In the genomic region with DNA sequence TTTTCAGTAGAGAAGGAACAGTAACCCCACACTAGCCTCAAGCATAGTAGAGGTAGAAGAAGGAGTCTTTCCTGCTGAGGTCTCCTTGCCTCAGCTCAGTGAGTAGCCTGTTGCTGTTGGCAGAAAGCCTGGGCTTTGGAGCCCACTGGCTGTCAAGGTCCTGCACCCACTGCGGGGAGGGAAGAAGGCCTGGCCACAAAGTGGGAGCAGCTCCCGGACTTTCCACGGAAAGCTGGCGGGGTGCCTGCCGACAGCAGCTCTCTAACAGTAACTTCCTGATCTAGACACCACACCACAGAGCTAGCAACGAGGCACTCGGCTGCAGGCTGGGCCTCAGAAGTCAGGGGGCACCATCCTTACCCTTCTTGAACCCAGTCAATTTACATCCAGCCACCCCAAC, we compare ENCODE assay signal across 13 mouse cellular contexts. TPM values are rescaled to one million over a fixed set of nuclear protein-coding genes. Genes with fewer than 3 reads are reported as not detected.
DNase-seq lines count a peak whose midpoint lies in the region; ATAC-seq and TF ChIP-seq lines count a peak whose summit lies in the region.
"Had no signal": no experiment of that assay in that cellular context is flagged by ENCODE, and none has a peak within 500 bp of the region (broad histone marks: within the 10 kb centered on the region; RNA-seq: fewer than 3 reads in every experiment).

No protein-coding gene starts in this region.

- no peak overlapping the region for H3K4me3 ChIP-seq in heart, embryonic 11.5 days (ENCODE audit: low read depth, low read length)
- no peak overlapping the region for H3K4me3 ChIP-seq in kidney, adult 2 months (ENCODE audit: insufficient read depth, low read depth, low read length)
- H3K4me3 ChIP-seq in forebrain, embryonic 15.5 days: no peak overlapping the region
- H3K4me3 ChIP-seq: myocyte had no signal

- no peaks in the 10 kb centered on the region for H3K27me3 ChIP-seq in heart, embryonic 11.5 days (ENCODE audit: control insufficient read depth, insufficient read depth, low read length)
- H3K27me3 ChIP-seq in kidney, adult 2 months (replicated peaks; ENCODE audit: control insufficient read depth, insufficient read depth, low read length): no peaks in the 10 kb centered on the region
- H3K27me3 ChIP-seq in forebrain, embryonic 15.5 days: no peaks in the 10 kb centered on the region

- ATAC-seq in heart, embryonic 11.5 days (replicated peaks; ENCODE audit: insufficient number of reproducible peaks, low FRiP score, low TSS enrichment): no peak
- no peak for ATAC-seq in forebrain, embryonic 15.5 days (replicated peaks)
- ATAC-seq: hindbrain, postnatal 0 days; liver, postnatal 0 days had no signal

- peaks cover 24% of the 10 kb centered on the region for H3K36me3 ChIP-seq in heart, embryonic 11.5 days (ENCODE audit: control insufficient read depth, insufficient read depth, low read length)
- no peaks in the 10 kb centered on the region; the same call in 1 of the 2 replicates for H3K36me3 ChIP-seq in kidney, adult 2 months (ENCODE audit: control insufficient read depth, insufficient read depth, low read length)
- peaks cover 44% of the 10 kb centered on the region for H3K36me3 ChIP-seq in forebrain, embryonic 15.5 days

- H3K9me3 ChIP-seq in heart, embryonic 11.5 days (replicated peaks; ENCODE audit: control insufficient read depth, low read length): no peaks in the 10 kb centered on the region
- no peaks in the 10 kb centered on the region for H3K9me3 ChIP-seq in forebrain, embryonic 15.5 days

- no peak overlapping the region for H3K4me2 ChIP-seq in heart, embryonic 11.5 days
- no peak overlapping the region for H3K4me2 ChIP-seq in forebrain, embryonic 15.5 days (replicated peaks)
- H3K4me2 ChIP-seq: midbrain, embryonic 11.5 days had no signal

- 80% methylated on average over 7 of the region's 7 CpGs for WGBS in heart, embryonic 11.5 days (ENCODE audit: insufficient replicate concordance)
- 41% methylated on average over 7 of the region's 7 CpGs for WGBS in kidney, adult 2 months
- 81% methylated on average over 7 of the region's 7 CpGs for WGBS in forebrain, embryonic 15.5 days

- no peak overlapping the region for H3K27ac ChIP-seq in heart, embryonic 11.5 days (ENCODE audit: low read depth, low read length)
- H3K27ac ChIP-seq in kidney, adult 2 months (ENCODE audit: insufficient read depth, low read depth, low read length): 0 out of 2 replicates have a peak overlapping the region, but pooled peaks have one; percentile 11
- no peak overlapping the region for H3K27ac ChIP-seq in forebrain, embryonic 15.5 days (replicated peaks)
- H3K27ac ChIP-seq: hindbrain, postnatal 0 days; stomach, postnatal 0 days had no signal

- no peak for TF ChIP-seq POLR2A in kidney, adult 2 months (IDR thresholded peaks at IDR 0.05; ENCODE audit: low read depth, low read length)

- DNase-seq in heart, adult 11 months: peak; percentile 96
- peak; percentile 49 for DNase-seq in ovary, adult 18-20 months (ENCODE audit: low spot score)
- no peak for DNase-seq in ovary, postnatal 10 days (ENCODE audit: low spot score)
- DNase-seq in kidney, adult 2 months: peak; percentile 64
- no peak for DNase-seq in spleen, postnatal 36 days (ENCODE audit: low spot score in 2 of 2)
- DNase-seq: liver, postnatal 0 days; thymus, postnatal 14 days had no signal

- H3K4me1 ChIP-seq in heart, embryonic 11.5 days (ENCODE audit: control insufficient read depth, insufficient read depth, low read length): peaks cover 23% of the 10 kb centered on the region
- H3K4me1 ChIP-seq in kidney, adult 2 months (ENCODE audit: control insufficient read depth, insufficient read depth, low read length): no peaks in the 10 kb centered on the region; the same call in 1 of the 2 replicates
- H3K4me1 ChIP-seq in forebrain, embryonic 15.5 days: peaks cover 27% of the 10 kb centered on the region

- no peak overlapping the region for H3K9ac ChIP-seq in heart, embryonic 11.5 days (ENCODE audit: low read depth, low read length)
- H3K9ac ChIP-seq in forebrain, embryonic 15.5 days (replicated peaks): no peak overlapping the region
- H3K9ac ChIP-seq: liver, postnatal 0 days had no signal

- TF ChIP-seq CTCF in kidney, adult 2 months (conservative IDR thresholded peaks at IDR 0.05; ENCODE audit: insufficient read depth, insufficient read length, low read depth, low read length): no peak

RNA-seq across cellular contexts. Expression of gene Thbs3, which starts 4.2 kb away (rescaled TPM):
- 6.9 and 12.4 TPM in 2 replicates for polyA plus RNA-seq in heart, embryonic 11.5 days (2014; fragmentation: Nextera tagmentation; extraction: Ambion mirVana)
- polyA plus RNA-seq in kidney, adult 2 months (2012; rRNA removed): 5.0 and 7.9 TPM in 2 replicates
- 67.0 and 68.3 TPM in 2 replicates for polyA plus RNA-seq in forebrain, embryonic 15.5 days (2015; fragmentation: Nextera tagmentation; extraction: Ambion mirVana)

RNA-seq across cellular contexts. Expression of gene Gba, which starts 8.0 kb away (rescaled TPM):
- polyA plus RNA-seq in heart, embryonic 11.5 days (2014; fragmentation: Nextera tagmentation; extraction: Ambion mirVana): 33.3 and 39.9 TPM in 2 replicates
- polyA plus RNA-seq in kidney, adult 2 months (2012; rRNA removed): 61.6 and 65.3 TPM in 2 replicates
- polyA plus RNA-seq in forebrain, embryonic 15.5 days (2015; fragmentation: Nextera tagmentation; extraction: Ambion mirVana): 39.2 and 42.7 TPM in 2 replicates

RNA-seq across cellular contexts. Expression of gene Mtx1, which starts 16.2 kb away (rescaled TPM):
- 144 and 145 TPM in 2 replicates for polyA plus RNA-seq in heart, embryonic 11.5 days (2014; fragmentation: Nextera tagmentation; extraction: Ambion mirVana)
- polyA plus RNA-seq in kidney, adult 2 months (2012; rRNA removed): 257 and 283 TPM in 2 replicates
- polyA plus RNA-seq in forebrain, embryonic 15.5 days (2015; fragmentation: Nextera tagmentation; extraction: Ambion mirVana): 172 and 175 TPM in 2 replicates

RNA-seq across cellular contexts. Expression of gene Muc1, which starts 18.1 kb away (rescaled TPM):
- polyA plus RNA-seq in heart, embryonic 11.5 days (2014; fragmentation: Nextera tagmentation; extraction: Ambion mirVana): 0.21 and 0.53 TPM in 2 replicates
- 45.9 and 53.8 TPM in 2 replicates for polyA plus RNA-seq in kidney, adult 2 months (2012; rRNA removed)
- polyA plus RNA-seq in forebrain, embryonic 15.5 days (2015; fragmentation: Nextera tagmentation; extraction: Ambion mirVana): 1.1 and 1.8 TPM in 2 replicates

RNA-seq across cellular contexts. Expression of gene Fam189b, which starts 27.8 kb away (rescaled TPM):
- polyA plus RNA-seq in heart, embryonic 11.5 days (2014; fragmentation: Nextera tagmentation; extraction: Ambion mirVana): 11.9 and 13.7 TPM in 2 replicates
- polyA plus RNA-seq in kidney, adult 2 months (2012; rRNA removed): 18.3 and 18.4 TPM in 2 replicates
- 22.3 and 24.6 TPM in 2 replicates for polyA plus RNA-seq in forebrain, embryonic 15.5 days (2015; fragmentation: Nextera tagmentation; extraction: Ambion mirVana)

Comparison
In these comparisons a context has a peak if more than half of its experiments do, and no peak if none do; other contexts are left out.
1. DNase-seq: peak in heart, adult 11 months (single experiment), ovary, adult 18-20 months (single experiment) and kidney, adult 2 months (single experiment); none in ovary, postnatal 10 days (single experiment) and spleen, postnatal 36 days (0 of 2).